Mouse (Mus musculus) intestine, postnatal 0 days (tissue): ENCODE results near the gene Tmem237. TPM values are rescaled to one million over a fixed set of nuclear protein-coding genes. Genes with fewer than 3 reads are reported as not detected.

ENCODE experiments used
- ATAC-seq: fragments of 200-750 bp; cut with Nextera tagmentation; 2 replicates; pipeline ENCODE4 v1.8.0; 2017; ENCODE audit warnings: mild to moderate bottlenecking, moderate TSS enrichment, moderate library complexity
- H3K27ac ChIP-seq: fragments of 300-500 bp; sonication (generic); 2 replicates; pipeline ENCODE4 v1.5.1; 2014; ENCODE audit warnings: mild to moderate bottlenecking, low read depth, low read length, moderate library complexity
- H3K27me3 ChIP-seq: fragments of 300-500 bp; sonication (generic); replicated peaks from 2 replicates; pipeline ENCODE4 v1.6.1; 2014; ENCODE audit warnings: low read length, mixed read lengths; ENCODE audit not compliant: control insufficient read depth, insufficient read depth
- H3K36me3 ChIP-seq: fragments of 300-500 bp; sonication (generic); 2 replicates; pipeline ENCODE4 v1.6.1; 2014; ENCODE audit warnings: mild to moderate bottlenecking, moderate library complexity; ENCODE audit not compliant: control insufficient read depth, insufficient read depth
- H3K4me1 ChIP-seq: fragments of 300-500 bp; sonication (generic); replicated peaks from 2 replicates; pipeline ENCODE4 v1.6.1; 2014; ENCODE audit warnings: antibody characterized with exemption, low read length, mixed read lengths; ENCODE audit not compliant: control insufficient read depth, insufficient read depth
- H3K4me2 ChIP-seq: fragments of 300-500 bp; sonication (generic); replicated peaks from 2 replicates; pipeline ENCODE4 v1.6.1; 2014; ENCODE audit warnings: low read depth, mild to moderate bottlenecking, moderate library complexity
- H3K4me3 ChIP-seq: fragments of 300-500 bp; sonication (generic); 2 replicates; pipeline ENCODE4 v1.5.1; 2014; ENCODE audit warnings: low read depth, low read length
- H3K9ac ChIP-seq: fragments of 300-500 bp; sonication (generic); 2 replicates; pipeline ENCODE4 v1.6.1; 2014; ENCODE audit warnings: mild to moderate bottlenecking, low read depth, low read length
- H3K9me3 ChIP-seq: fragments of 300-500 bp; sonication (generic); 2 replicates; pipeline ENCODE4 v1.6.1; 2016; ENCODE audit warnings: mixed run types; ENCODE audit not compliant: control insufficient read depth
- CTCF ChIP-seq: sonication (generic); IDR thresholded peaks from 2 replicates; pipeline ENCODE4 v1.5.1; 2016; ENCODE audit warnings: low read depth, mild to moderate bottlenecking, control low read depth, antibody characterized with exemption, moderate library complexity
- WGBS: fragments of 180-500 bp; shearing (Covaris S2); extraction: QIAGEN DNeasy Blood & Tissue Kit; methylation state at CpG from one replicate; pipeline ENCODE4 v1.1.7; 2014; 5-methylcytosine and 5-hydroxymethylcytosine counted together
- polyA plus RNA-seq: library from polyadenylated mRNA; unstranded; fragments of >200 nt; fragmentation: Nextera tagmentation; extraction: Ambion mirVana; gene quantifications from 2 replicates; pipeline ENCODE4 v1.2.1, GENCODE M21; 2015

Gene Tmem237
- polyA plus RNA-seq, 1 experiment from 2014 or later, result 12.5 TPM

DNA sequence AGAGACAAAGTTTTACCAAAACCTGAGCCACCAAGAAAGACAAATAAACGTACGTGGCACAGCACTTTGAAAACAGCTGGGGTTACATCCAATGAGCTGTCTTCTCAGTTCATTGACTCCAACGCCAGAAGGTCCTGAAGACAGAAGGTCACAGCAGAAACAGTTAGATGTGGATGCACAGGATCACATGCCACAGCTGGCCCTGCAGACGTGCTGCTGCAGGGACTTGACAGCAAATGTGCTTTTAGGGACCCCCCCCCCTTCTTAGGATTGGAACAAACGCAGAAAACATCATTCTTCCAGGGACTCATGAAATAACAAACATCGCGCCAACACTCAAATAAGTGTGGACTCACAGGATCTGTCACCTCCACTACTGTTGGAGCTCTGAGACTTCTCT lies 8.7 kb upstream of the Tmem237 start:
- ATAC-seq, result no peak
- Histone ChIP-seq H3K4me3 (no peak overlapping the region), H3K4me1 (no peaks in the 10 kb centered on the region), H3K9ac (no peak overlapping the region), H3K36me3 (no peaks in the 10 kb centered on the region), H3K4me2 (no peak overlapping the region), H3K27ac (no peak overlapping the region), H3K27me3 (no peaks in the 10 kb centered on the region), H3K9me3 (no peaks in the 10 kb centered on the region)
- 81% methylated on average over 7 of the region's 7 CpGs for WGBS
- TF ChIP-seq CTCF, result no peak

DNA sequence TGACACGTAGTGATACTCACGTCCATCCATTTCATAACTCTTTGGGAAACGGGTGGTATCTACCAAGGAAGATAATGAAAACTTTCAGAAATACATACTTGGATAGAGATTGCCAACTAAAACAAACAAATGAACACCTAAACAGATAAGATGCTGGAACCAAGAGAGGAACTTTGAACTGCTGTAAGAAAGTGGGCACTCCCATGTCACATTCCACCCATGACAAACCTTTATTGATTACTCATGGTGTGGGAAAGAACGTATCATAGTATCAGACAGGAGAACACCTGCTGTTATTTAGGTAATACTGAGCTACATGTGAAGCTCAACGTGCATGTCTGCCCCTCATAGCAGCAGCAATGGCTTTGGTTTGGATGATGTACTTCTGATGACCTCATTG lies 5.3 kb upstream of the Tmem237 start:
- no peaks in the 10 kb centered on the region for H3K36me3 ChIP-seq
- no peak for TF ChIP-seq CTCF
- 37% methylated on average over 5 of the region's 5 CpGs for WGBS
- no peak overlapping the region; the same call in 1 of the 2 replicates for H3K4me2 ChIP-seq
- H3K27ac ChIP-seq, result no peak overlapping the region
- H3K27me3 ChIP-seq, result no peaks in the 10 kb centered on the region
- H3K4me3 ChIP-seq, result no peak overlapping the region
- H3K9ac ChIP-seq, result no peak overlapping the region
- no peaks in the 10 kb centered on the region for H3K4me1 ChIP-seq
- H3K9me3 ChIP-seq, result no peaks in the 10 kb centered on the region
- ATAC-seq, result peak; percentile 79

DNA sequence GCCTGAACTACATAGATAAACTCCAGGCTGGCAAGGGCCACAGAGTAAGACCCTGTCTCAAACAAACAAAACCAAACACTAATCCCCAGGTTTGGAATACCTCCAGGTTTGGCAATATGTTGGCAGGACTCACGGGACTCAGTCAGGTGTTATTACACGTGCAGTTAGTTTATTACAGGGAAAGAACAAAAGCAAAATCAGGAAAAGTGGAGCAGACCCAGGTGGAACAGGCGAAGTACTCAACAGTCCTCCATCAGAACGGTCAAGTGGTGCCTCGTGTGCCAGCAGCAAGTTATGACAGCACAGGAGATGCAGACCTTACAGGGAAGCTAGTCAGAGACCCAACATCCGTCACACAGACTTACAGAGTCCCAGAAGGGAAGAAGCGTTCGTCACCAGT lies 9.7 kb downstream of the Tmem237 start:
- TF ChIP-seq CTCF, result no peak
- H3K36me3 ChIP-seq, result peaks cover 18% of the 10 kb centered on the region
- H3K27ac ChIP-seq, result no peak overlapping the region
- no peak for ATAC-seq
- no peaks in the 10 kb centered on the region for H3K27me3 ChIP-seq
- 64% methylated on average over 8 of the region's 8 CpGs for WGBS
- H3K9me3 ChIP-seq, result no peaks in the 10 kb centered on the region
- no peak overlapping the region for H3K4me3 ChIP-seq
- H3K4me2 ChIP-seq, result no peak overlapping the region
- no peaks in the 10 kb centered on the region for H3K4me1 ChIP-seq
- no peak overlapping the region for H3K9ac ChIP-seq

DNA sequence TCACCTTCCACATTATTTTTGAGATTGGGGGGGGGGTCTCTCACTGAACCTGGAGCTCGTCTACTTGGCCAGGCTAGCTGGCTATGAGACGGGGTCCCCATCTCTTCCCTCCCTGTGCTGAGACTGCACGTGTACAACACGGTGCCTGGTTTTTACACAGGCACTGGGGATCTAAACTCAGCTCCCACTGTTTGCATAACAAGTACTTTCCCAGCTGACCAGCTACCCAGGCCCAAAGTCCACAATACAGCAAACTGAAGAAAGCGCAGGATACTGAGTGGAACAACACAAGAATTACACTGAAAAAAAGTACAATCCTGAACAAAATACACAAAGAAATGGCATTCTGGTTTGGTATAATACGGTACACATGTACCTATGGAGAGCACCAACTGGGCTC lies 18.1 kb downstream of the Tmem237 start:
- Histone ChIP-seq H3K4me3 (no peak overlapping the region), H3K27ac (no peak overlapping the region), H3K27me3 (no peaks in the 10 kb centered on the region), H3K9ac (no peak overlapping the region), H3K36me3 (peaks cover 4% of the 10 kb centered on the region; the same call in 1 of the 2 replicates), H3K4me1 (no peaks in the 10 kb centered on the region), H3K9me3 (no peaks in the 10 kb centered on the region), H3K4me2 (no peak overlapping the region)
- ATAC-seq, result no peak
- no peak for TF ChIP-seq CTCF
- 84% methylated on average over 6 of the region's 6 CpGs for WGBS

DNA sequence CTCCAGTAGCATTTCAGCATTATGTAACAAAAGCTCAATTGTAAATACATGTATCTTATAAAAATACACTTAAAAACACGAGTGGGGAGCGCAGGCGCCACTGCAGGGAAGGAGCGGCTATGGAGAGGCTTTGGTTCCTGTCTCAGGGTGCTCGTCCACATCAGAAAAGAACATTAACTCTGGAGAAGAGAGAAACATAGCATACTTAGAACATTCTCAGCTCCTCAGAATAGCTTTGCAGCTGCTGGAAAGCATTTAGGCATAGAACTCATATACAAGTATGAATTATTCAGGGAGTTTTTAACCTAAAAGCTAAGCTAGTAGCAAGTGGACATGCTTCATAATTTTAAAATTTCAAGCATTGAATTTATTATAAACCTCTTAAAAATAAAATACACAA lies 19.2 kb downstream of the Tmem237 start:
- H3K27ac ChIP-seq, result no peak overlapping the region
- H3K4me2 ChIP-seq, result no peak overlapping the region
- WGBS, result 91% methylated on average over 5 of the region's 5 CpGs
- H3K9ac ChIP-seq, result no peak overlapping the region
- H3K27me3 ChIP-seq, result no peaks in the 10 kb centered on the region
- no peak overlapping the region for H3K4me3 ChIP-seq
- H3K36me3 ChIP-seq, result peaks cover 4% of the 10 kb centered on the region; the same call in 1 of the 2 replicates
- ATAC-seq, result no peak
- no peak for TF ChIP-seq CTCF
- H3K4me1 ChIP-seq, result no peaks in the 10 kb centered on the region
- no peaks in the 10 kb centered on the region for H3K9me3 ChIP-seq

DNA sequence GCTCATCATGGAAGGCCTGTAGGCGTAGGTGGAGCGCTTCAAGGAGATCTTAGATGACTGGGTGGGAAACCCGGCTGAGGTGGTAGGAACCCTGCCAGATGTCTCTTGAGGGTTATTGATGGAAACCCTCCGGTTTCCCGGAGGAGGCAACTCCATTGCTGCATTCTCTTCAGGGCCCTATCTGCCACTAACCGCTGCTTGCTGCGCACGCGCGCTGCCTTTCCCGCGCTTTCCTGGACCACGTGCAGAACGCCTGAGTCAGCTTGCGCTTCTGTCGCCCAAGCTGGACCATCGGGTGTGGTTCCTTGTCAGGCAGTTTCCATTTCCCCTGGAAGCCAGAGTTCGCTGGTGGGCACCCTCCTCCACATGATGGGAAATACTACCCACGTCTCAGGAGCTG lies 25.5 kb downstream of the Tmem237 start, which contains the start of gene C2cd6:
Gene C2cd6 (minus strand): TSS at position 196 of the 400 bp plus-strand sequence.
- no peaks in the 10 kb centered on the region for H3K36me3 ChIP-seq
- no peak for TF ChIP-seq CTCF
- H3K4me3 ChIP-seq, result no peak within 1 kb of the TSS
- H3K27ac ChIP-seq, result no peak within 1 kb of the TSS
- WGBS, result 87% methylated on average over 19 of the region's 19 CpGs
- H3K27me3 ChIP-seq, result no peaks in the 10 kb centered on the region
- no peaks in the 10 kb centered on the region for H3K9me3 ChIP-seq
- no peak within 1 kb of the TSS for H3K9ac ChIP-seq
- H3K4me2 ChIP-seq, result no peak within 1 kb of the TSS
- ATAC-seq, result no peak
- H3K4me1 ChIP-seq, result no peaks in the 10 kb centered on the region

DNA sequence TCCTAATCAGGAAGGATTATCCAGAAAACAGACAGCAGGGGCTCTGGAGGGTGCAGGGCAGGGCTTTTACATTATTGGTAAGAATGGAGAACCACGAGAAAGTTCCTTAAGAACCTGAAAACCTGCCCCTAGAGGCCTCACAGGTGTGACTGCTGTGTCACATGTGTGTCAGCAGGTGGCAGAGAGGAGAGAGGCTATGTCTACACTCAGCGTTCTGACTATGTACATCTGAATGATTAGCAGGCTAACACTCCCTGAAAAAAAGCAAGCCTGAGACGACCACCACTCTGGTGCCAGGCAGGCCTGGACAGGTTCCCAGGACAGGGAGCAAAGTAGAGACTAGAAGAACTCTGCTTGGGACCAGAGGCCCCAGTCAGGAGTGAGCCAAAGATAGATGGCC lies 49.3 kb downstream of the Tmem237 start:
- Histone ChIP-seq H3K27ac (no peak overlapping the region), H3K4me1 (no peaks in the 10 kb centered on the region), H3K9me3 (no peaks in the 10 kb centered on the region), H3K4me3 (no peak overlapping the region), H3K36me3 (no peaks in the 10 kb centered on the region), H3K9ac (no peak overlapping the region), H3K4me2 (no peak overlapping the region), H3K27me3 (no peaks in the 10 kb centered on the region)
- peak; percentile 79 for TF ChIP-seq CTCF
- ATAC-seq, result no peak
- 20% methylated on average over 3 of the region's 3 CpGs for WGBS
